Mouse (Mus musculus) right cerebral cortex, postnatal 14 days (tissue): ENCODE data around the gene Gm28870.
"Not testable (repeated sequence)": the region's sequence is repeated elsewhere in the genome, so short reads cannot be mapped to it uniquely, and the experiment has no call there.

ENCODE experiments used
- DNase-seq: peaks from one replicate; pipeline ENCODE4 v3.0.0; 2022

Gene Gm28870

GRCm38 (mm10) chrY:50096976-50097375, at the start of gene Gm28870:
Gene Gm28870, plus strand, starts transcription at chrY:50097276.
- not testable (repeated sequence) for DNase-seq
